Comparison of ENCODE assay signal across 8 mouse cellular contexts in the genomic region with DNA sequence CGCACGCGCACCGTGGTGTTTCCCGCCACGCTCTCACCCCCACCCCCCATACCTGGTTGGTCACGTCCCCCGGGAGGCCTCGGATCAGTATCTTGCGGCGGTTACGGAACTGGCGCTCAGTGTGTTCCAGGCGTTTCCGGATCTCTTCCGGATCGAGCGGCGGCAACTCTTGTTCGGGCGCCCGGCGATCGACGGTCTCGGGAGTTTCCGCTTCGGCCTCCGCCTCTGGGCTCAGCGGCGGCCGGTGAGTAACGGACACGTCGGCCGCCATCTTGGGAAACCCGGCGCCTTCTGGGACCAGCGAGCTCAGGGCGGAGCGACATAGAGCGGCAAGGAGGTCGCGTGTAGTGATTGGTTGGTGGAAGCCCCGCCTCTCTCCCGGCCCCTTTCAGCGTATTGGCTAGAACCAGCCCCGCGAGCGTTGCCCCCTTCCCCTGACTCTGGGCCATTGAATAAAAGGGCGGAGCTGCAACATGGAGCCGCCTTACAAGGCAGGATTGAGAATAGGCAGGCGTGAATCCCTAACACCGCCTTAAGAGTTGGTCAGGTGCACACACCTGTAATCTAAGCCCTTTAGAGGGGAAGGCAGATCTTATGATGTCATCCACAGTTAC. TPM values are rescaled to one million over a fixed set of nuclear protein-coding genes. Genes with fewer than 3 reads are reported as not detected.
DNase-seq lines count a peak whose midpoint lies in the region; ATAC-seq and TF ChIP-seq lines count a peak whose summit lies in the region.

A gene (minus strand): TSS at position 291 of the 614 bp plus-strand sequence.
A gene (minus strand): TSS at position 302 of the 614 bp plus-strand sequence.

- H3K79me2 ChIP-seq in C2C12 (ENCODE audit: control insufficient read depth, insufficient read depth) (peaks cover 48% of the 10 kb centered on the region), myocyte (ENCODE audit: control insufficient read depth, insufficient read depth) (peaks cover 48% of the 10 kb centered on the region)
- H3K79me2 ChIP-seq in liver, adult 2 months (ENCODE audit: control insufficient read depth, insufficient read depth, low read length) = peaks cover 34% of the 10 kb centered on the region

- H3K9me3 ChIP-seq in erythroblast, embryonic 14.5 days (ENCODE audit: control insufficient read depth, low read length) = no peaks in the 10 kb centered on the region
- no peaks in the 10 kb centered on the region for H3K9me3 ChIP-seq in heart, embryonic 11.5 days (replicated peaks; ENCODE audit: control insufficient read depth, low read length)
- H3K9me3 ChIP-seq in kidney, embryonic 16.5 days (ENCODE audit: low read length) = no peaks in the 10 kb centered on the region

- no peak for TF ChIP-seq CTCF in C2C12 (IDR thresholded peaks at IDR 0.05; ENCODE audit: control insufficient read depth, insufficient read depth, insufficient read length)
- TF ChIP-seq CTCF in brain, embryonic 14.5 days (IDR thresholded peaks at IDR 0.05; ENCODE audit: borderline replicate concordance, extremely low read depth, insufficient read depth, insufficient read length) = no peak
- TF ChIP-seq CTCF in liver, adult 2 months (IDR thresholded peaks at IDR 0.05; ENCODE audit: low read depth, low read length) = no peak

- peaks cover 30% of the 10 kb centered on the region for H3K36me3 ChIP-seq in C2C12 (ENCODE audit: control insufficient read depth, insufficient read depth)
- peaks cover 70% of the 10 kb centered on the region for H3K36me3 ChIP-seq in erythroblast, embryonic 14.5 days (ENCODE audit: control insufficient read depth)
- H3K36me3 ChIP-seq in heart, embryonic 11.5 days (ENCODE audit: control insufficient read depth, insufficient read depth, low read length) = peaks cover 11% of the 10 kb centered on the region
- H3K36me3 ChIP-seq in kidney, embryonic 16.5 days (ENCODE audit: insufficient read depth, low read length) = peaks cover 27% of the 10 kb centered on the region
- H3K36me3 ChIP-seq in liver, adult 2 months (ENCODE audit: control insufficient read depth, insufficient read depth, low read length) = peaks cover 8% of the 10 kb centered on the region
- peaks cover 8% of the 10 kb centered on the region for H3K36me3 ChIP-seq in myocyte (ENCODE audit: control insufficient read depth, insufficient read depth)
- peaks cover 2% of the 10 kb centered on the region; the same call in 1 of the 2 replicates for H3K36me3 ChIP-seq in splenic B cell, adult 2 months (ENCODE audit: control insufficient read depth, insufficient read depth, low read length, poor library complexity, severe bottlenecking)

- peak within 1 kb of the TSS; percentile 92 for H3K27ac ChIP-seq in heart, embryonic 11.5 days (ENCODE audit: low read depth, low read length)
- peak within 1 kb of the TSS; percentile 93 for H3K27ac ChIP-seq in kidney, embryonic 16.5 days (ENCODE audit: low read length)
- peak within 1 kb of the TSS; percentile 81 for H3K27ac ChIP-seq in liver, adult 2 months (replicated peaks; ENCODE audit: insufficient read depth, low read depth, low read length)

- H3ac ChIP-seq in C2C12 (ENCODE audit: control insufficient read depth, insufficient read length, low read depth) = peak within 1 kb of the TSS; percentile 69
- H3ac ChIP-seq in myocyte (ENCODE audit: control insufficient read depth, insufficient read length) = peak within 1 kb of the TSS; percentile 86

- DNase-seq in brain, embryonic 14.5 days (ENCODE audit: low read depth) = peak; percentile 99
- DNase-seq in liver, adult 2 months (ENCODE audit: extremely low read depth, low read depth, low spot score) = peak; percentile 92
- DNase-seq in splenic B cell, adult 2 months (ENCODE audit: low read depth, low spot score) = peak; percentile 98

- peak; percentile 71; the same call in 1 of the 2 replicates for TF ChIP-seq POLR2A in brain, embryonic 14.5 days (IDR thresholded peaks at IDR 0.05; ENCODE audit: borderline replicate concordance, extremely low read depth, insufficient read depth, insufficient read length, poor library complexity, severe bottlenecking)
- TF ChIP-seq POLR2A in liver, adult 2 months (IDR thresholded peaks at IDR 0.05; ENCODE audit: extremely low read depth, insufficient read depth, low read length) = peak; percentile 76
- peak; percentile 81 for TF ChIP-seq POLR2A in myocyte (IDR thresholded peaks at IDR 0.05; ENCODE audit: insufficient read length, low read depth)

- ATAC-seq in heart, embryonic 11.5 days (replicated peaks; ENCODE audit: insufficient number of reproducible peaks, low FRiP score, low TSS enrichment) = peak; percentile 99
- peak; percentile 99 for ATAC-seq in kidney, embryonic 16.5 days (ENCODE audit: low FRiP score, low TSS enrichment)

- under 1% methylated on average over 54 of the region's 54 CpGs for WGBS in heart, embryonic 11.5 days (ENCODE audit: insufficient replicate concordance)
- WGBS in kidney, embryonic 16.5 days = under 1% methylated on average over 54 of the region's 54 CpGs
- under 1% methylated on average over 54 of the region's 54 CpGs for WGBS in liver, adult 2 months

- peak within 1 kb of the TSS; percentile 92 for H3K9ac ChIP-seq in heart, embryonic 11.5 days (ENCODE audit: low read depth, low read length)
- peak within 1 kb of the TSS; percentile 89 for H3K9ac ChIP-seq in kidney, embryonic 16.5 days (replicated peaks; ENCODE audit: low read length)
- peak within 1 kb of the TSS; percentile 91 for H3K9ac ChIP-seq in liver, adult 2 months (ENCODE audit: low read depth, low read length)

- H3K27me3 ChIP-seq in C2C12 (ENCODE audit: control insufficient read depth, insufficient read depth, insufficient read length) (no peaks in the 10 kb centered on the region), myocyte (ENCODE audit: control insufficient read depth, insufficient read depth, insufficient read length) (no peaks in the 10 kb centered on the region)
- no peaks in the 10 kb centered on the region for H3K27me3 ChIP-seq in erythroblast, embryonic 14.5 days (ENCODE audit: control insufficient read depth)
- H3K27me3 ChIP-seq in heart, embryonic 11.5 days (ENCODE audit: control insufficient read depth, insufficient read depth, low read length) = no peaks in the 10 kb centered on the region
- H3K27me3 ChIP-seq in kidney, embryonic 16.5 days (ENCODE audit: insufficient read depth, low read length) = no peaks in the 10 kb centered on the region
- H3K27me3 ChIP-seq in liver, adult 2 months (ENCODE audit: control insufficient read depth, insufficient read depth, low read length) = no peaks in the 10 kb centered on the region
- no peaks in the 10 kb centered on the region for H3K27me3 ChIP-seq in splenic B cell, adult 2 months (ENCODE audit: control insufficient read depth, insufficient read depth, low read length, poor library complexity, severe bottlenecking)

- H3K79me3 ChIP-seq in C2C12 (ENCODE audit: low read depth) = peaks cover 44% of the 10 kb centered on the region

- peak within 1 kb of the TSS; percentile 72 for H3K4me3 ChIP-seq in C2C12 (ENCODE audit: insufficient read depth, poor library complexity, severe bottlenecking)
- peak within 1 kb of the TSS; percentile 85 for H3K4me3 ChIP-seq in erythroblast, embryonic 14.5 days (replicated peaks)
- H3K4me3 ChIP-seq in heart, embryonic 11.5 days (ENCODE audit: low read depth, low read length) = peak within 1 kb of the TSS; percentile 81
- peak within 1 kb of the TSS; percentile 83 for H3K4me3 ChIP-seq in kidney, embryonic 16.5 days (ENCODE audit: low read length)
- H3K4me3 ChIP-seq in liver, adult 2 months (ENCODE audit: insufficient read depth, low read depth, low read length) = peak within 1 kb of the TSS; percentile 88
- H3K4me3 ChIP-seq in myocyte = peak within 1 kb of the TSS; percentile 87

- peak within 1 kb of the TSS; percentile 80 for H3K4me2 ChIP-seq in heart, embryonic 11.5 days
- H3K4me2 ChIP-seq in kidney, embryonic 16.5 days (replicated peaks; ENCODE audit: low read depth, low read length) = peak within 1 kb of the TSS; percentile 95
- peak within 1 kb of the TSS; percentile 94 for H3K4me2 ChIP-seq in myocyte (ENCODE audit: low read depth)

- H3K4me1 ChIP-seq in erythroblast, embryonic 14.5 days (ENCODE audit: control insufficient read depth) = peaks cover 59% of the 10 kb centered on the region
- H3K4me1 ChIP-seq in heart, embryonic 11.5 days (ENCODE audit: control insufficient read depth, insufficient read depth, low read length) = peaks cover 14% of the 10 kb centered on the region
- peaks cover 13% of the 10 kb centered on the region for H3K4me1 ChIP-seq in kidney, embryonic 16.5 days (ENCODE audit: insufficient read depth, low read length)
- H3K4me1 ChIP-seq in liver, adult 2 months (ENCODE audit: control insufficient read depth, insufficient read depth, low read length) = peaks cover 11% of the 10 kb centered on the region

TF ChIP-seq in C2C12, 6 proteins besides CTCF, POLR2A, EP300 and RAD21 (continues in another document):
- no peak for TF ChIP-seq USF1 (IDR thresholded peaks at IDR 0.05; ENCODE audit: low read depth)
- no peak for TF ChIP-seq MYOD1 (IDR thresholded peaks at IDR 0.05; ENCODE audit: control insufficient read depth, insufficient read length, low read depth)
- TF ChIP-seq FOSL1 (IDR thresholded peaks at IDR 0.05; ENCODE audit: insufficient read depth, low read length, poor library complexity, severe bottlenecking) = no peak

TF ChIP-seq in myocyte, 11 proteins besides CTCF, POLR2A, EP300 and RAD21:
- TF ChIP-seq TCF12 (IDR thresholded peaks at IDR 0.05; ENCODE audit: insufficient read depth, poor library complexity, severe bottlenecking) (no peak), REST (IDR thresholded peaks at IDR 0.05; ENCODE audit: insufficient read depth, insufficient read length) (no peak), CEBPB (IDR thresholded peaks at IDR 0.05; ENCODE audit: insufficient read depth, poor library complexity, severe bottlenecking) (no peak), POLR2AphosphoS2 (IDR thresholded peaks at IDR 0.05; ENCODE audit: insufficient read length, low read depth) (peak; percentile 71)

RNA-seq across cellular contexts. Expression of the first gene that starts in this region (rescaled TPM):
- polyA plus RNA-seq in C2C12 (2012; fragmentation: generic; extraction: Trizol) = 1.3 TPM
- polyA plus RNA-seq in brain, embryonic 14.5 days (2012; rRNA removed) = 4.8 and 5.6 TPM in 2 replicates
- polyA plus RNA-seq in erythroblast, embryonic 14.5 days (2012) = 11.6 and 15.1 TPM in 2 replicates
- polyA plus RNA-seq in heart, embryonic 11.5 days (2014; fragmentation: Nextera tagmentation; extraction: Ambion mirVana) = 1.2 and 1.9 TPM in 2 replicates
- polyA plus RNA-seq in kidney, embryonic 16.5 days (2015; fragmentation: Nextera tagmentation; extraction: Ambion mirVana) = 2.1 and 3.7 TPM in 2 replicates
- total RNA-seq in liver, adult 2 months (2014; rRNA removed) = 2.0 and 2.5 TPM in 2 replicates
- polyA plus RNA-seq in liver, adult 2 months (2012; rRNA removed) = 3.4 and 5.8 TPM in 2 replicates
- polyA plus RNA-seq in myocyte (2012; fragmentation: generic; extraction: Trizol) = 2.2 TPM

RNA-seq across cellular contexts. Expression of the second gene that starts in this region (rescaled TPM):
- polyA plus RNA-seq in C2C12 (2012; fragmentation: generic; extraction: Trizol) (49.2 TPM), myocyte (2012; fragmentation: generic; extraction: Trizol) (24.6 TPM)
- polyA plus RNA-seq in brain, embryonic 14.5 days (2012; rRNA removed) = 65.6 and 70.2 TPM in 2 replicates
- polyA plus RNA-seq in erythroblast, embryonic 14.5 days (2012) = 7.5 and 9.3 TPM in 2 replicates
- 53.6 and 57.8 TPM in 2 replicates for polyA plus RNA-seq in heart, embryonic 11.5 days (2014; fragmentation: Nextera tagmentation; extraction: Ambion mirVana)
- 66.8 and 78.7 TPM in 2 replicates for polyA plus RNA-seq in kidney, embryonic 16.5 days (2015; fragmentation: Nextera tagmentation; extraction: Ambion mirVana)
- total RNA-seq in liver, adult 2 months (2014; rRNA removed) = 1.8 and 5.3 TPM in 2 replicates
- 19.6 and 22.1 TPM in 2 replicates for polyA plus RNA-seq in liver, adult 2 months (2012; rRNA removed)

Comparison
In these comparisons a context has a peak if more than half of its experiments do, and no peak if none do; other contexts are left out.
1. Peak in every context shown above with its lines: DNase-seq, ATAC-seq, H3K4me3 ChIP-seq and H3K27ac ChIP-seq.